Mouse (Mus musculus): ENCODE results near the gene Tmub2. TPM values are rescaled to one million over a fixed set of nuclear protein-coding genes. Genes with fewer than 3 reads are reported as not detected.
A peak's percentile ranks its signal among the peaks of the same experiment; 100 is the strongest.

Gene Tmub2
- polyA plus RNA-seq, 1 experiment from 2014 or later: 46.5 TPM

DNA sequence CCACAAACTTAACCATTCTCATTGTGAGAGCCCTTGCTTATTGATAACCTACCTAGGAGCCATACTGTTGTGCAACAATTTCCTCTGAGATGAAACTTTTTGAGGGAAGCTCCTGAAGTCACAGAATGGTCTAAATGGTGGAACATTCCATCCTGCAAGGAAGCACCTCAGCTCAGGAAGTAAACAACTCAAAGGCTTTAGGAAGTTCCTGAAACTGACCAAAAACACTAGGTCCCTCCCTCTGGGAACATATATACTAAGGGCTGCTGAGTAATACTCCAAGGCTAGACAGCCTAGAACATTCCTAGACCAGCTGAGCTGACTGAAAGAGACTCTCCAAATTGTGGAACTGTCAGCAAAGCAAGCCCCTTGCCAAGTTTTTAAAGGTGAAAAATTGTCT is 48.3 kb downstream of the Tmub2 start:
- H3K9me3 ChIP-seq (ENCODE audit: control insufficient read depth, low read length): no peaks in the 10 kb centered on the region
- no peak overlapping the region for H3K27ac ChIP-seq (replicated peaks in 1 of 2; ENCODE audit: control insufficient read depth in 1 of 2, insufficient read depth in 1 of 2, low read depth in 2 of 2, low read length in 2 of 2)
- ATAC-seq (ENCODE audit: insufficient number of reproducible peaks, insufficient read depth, low FRiP score, low read depth): no peak
- no peaks in the 10 kb centered on the region for H3K36me3 ChIP-seq (ENCODE audit: control insufficient read depth, insufficient read depth, low read length)
- H3K4me2 ChIP-seq (ENCODE audit: low read length): no peak overlapping the region
- H3K4me1 ChIP-seq (ENCODE audit: control insufficient read depth in 2 of 2, insufficient read depth in 2 of 2, low read length in 2 of 2): peaks cover 2 to 6% of the 10 kb centered on the region in 2 experiments; a peak in 2 of 4 replicates
- H3K9ac ChIP-seq (ENCODE audit: low read length): no peak overlapping the region
- no peak overlapping the region for H3K4me3 ChIP-seq (ENCODE audit: control insufficient read depth in 1 of 2, insufficient read depth in 1 of 2, low read depth in 1 of 2, low read length in 2 of 2)
- H3K27me3 ChIP-seq (ENCODE audit: control insufficient read depth, insufficient read depth, low read length): no peaks in the 10 kb centered on the region

DNA sequence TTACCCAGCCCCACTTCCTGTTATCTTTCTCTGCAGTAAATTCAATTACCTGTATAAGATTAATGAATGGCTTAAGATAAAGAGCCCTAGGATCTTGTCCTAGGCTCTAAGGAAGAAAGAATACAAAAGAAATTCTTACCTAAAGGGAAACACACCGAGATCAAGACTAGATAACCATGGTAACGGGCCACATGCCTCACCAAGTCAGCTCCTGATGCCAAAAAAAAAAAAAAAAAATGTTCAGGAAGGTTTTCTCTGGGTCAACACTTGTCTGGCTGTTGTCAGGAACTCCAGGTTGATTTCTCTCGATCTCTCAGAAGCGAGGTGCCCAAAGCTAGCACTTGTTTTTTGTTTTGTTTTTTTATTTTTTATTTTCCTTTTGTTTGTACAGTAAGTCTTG is 49.3 kb downstream of the Tmub2 start:
- Histone ChIP-seq H3K9me3 (ENCODE audit: control insufficient read depth, low read length) (no peaks in the 10 kb centered on the region), H3K9ac (ENCODE audit: low read length) (no peak overlapping the region), H3K27me3 (ENCODE audit: control insufficient read depth, insufficient read depth, low read length) (no peaks in the 10 kb centered on the region), H3K36me3 (ENCODE audit: control insufficient read depth, insufficient read depth, low read length) (no peaks in the 10 kb centered on the region), H3K4me2 (ENCODE audit: low read length) (no peak overlapping the region), H3K27ac (replicated peaks in 1 of 2; ENCODE audit: control insufficient read depth in 1 of 2, insufficient read depth in 1 of 2, low read depth in 2 of 2, low read length in 2 of 2) (no peak overlapping the region), H3K4me3 (ENCODE audit: control insufficient read depth in 1 of 2, insufficient read depth in 1 of 2, low read depth in 1 of 2, low read length in 2 of 2) (no peak overlapping the region), H3K4me1 (ENCODE audit: control insufficient read depth in 2 of 2, insufficient read depth in 2 of 2, low read length in 2 of 2) (peaks cover 2 to 11% of the 10 kb centered on the region in 2 experiments; a peak in 3 of 4 replicates)
- WGBS: 58% methylated on average over 4 of the region's 4 CpGs
- ATAC-seq (ENCODE audit: insufficient number of reproducible peaks, insufficient read depth, low FRiP score, low read depth): no peak

DNA sequence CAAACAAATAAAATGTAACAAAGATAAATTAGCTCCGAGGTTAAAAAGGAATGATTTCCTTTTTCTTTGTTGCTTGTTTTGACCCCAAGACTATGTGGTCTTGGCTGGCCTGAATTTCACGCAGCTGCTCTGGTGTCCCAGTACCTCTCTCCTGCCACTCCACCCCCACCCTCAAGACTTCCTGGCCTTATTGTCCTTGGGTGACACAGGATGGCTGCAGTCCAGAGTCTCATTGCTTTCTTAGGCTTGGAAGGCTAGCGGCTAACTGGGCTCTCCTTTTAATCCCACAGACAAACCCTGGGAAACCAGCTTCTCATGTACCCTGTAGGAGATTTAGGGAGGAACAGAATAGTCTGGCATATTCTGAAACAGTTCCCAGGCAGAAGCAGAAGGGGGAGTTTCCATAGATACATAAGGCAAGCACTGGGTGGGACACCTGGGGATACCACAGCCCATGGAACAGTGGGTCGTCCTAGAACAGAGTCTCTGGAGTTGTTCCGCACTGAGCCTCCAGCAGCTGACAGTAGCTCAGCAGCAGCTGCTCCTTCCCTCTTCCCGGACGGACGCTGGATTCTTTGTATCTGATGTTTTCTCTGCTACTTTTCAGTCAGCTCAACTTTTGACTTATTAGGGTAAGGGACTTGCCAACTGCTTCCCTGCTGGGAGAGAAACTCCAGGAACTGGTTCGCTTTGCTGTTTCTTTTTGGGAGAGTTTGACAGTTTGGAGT is 50.4 kb downstream of the Tmub2 start:
- no peaks in the 10 kb centered on the region for H3K36me3 ChIP-seq (ENCODE audit: control insufficient read depth, insufficient read depth, low read length)

DNA sequence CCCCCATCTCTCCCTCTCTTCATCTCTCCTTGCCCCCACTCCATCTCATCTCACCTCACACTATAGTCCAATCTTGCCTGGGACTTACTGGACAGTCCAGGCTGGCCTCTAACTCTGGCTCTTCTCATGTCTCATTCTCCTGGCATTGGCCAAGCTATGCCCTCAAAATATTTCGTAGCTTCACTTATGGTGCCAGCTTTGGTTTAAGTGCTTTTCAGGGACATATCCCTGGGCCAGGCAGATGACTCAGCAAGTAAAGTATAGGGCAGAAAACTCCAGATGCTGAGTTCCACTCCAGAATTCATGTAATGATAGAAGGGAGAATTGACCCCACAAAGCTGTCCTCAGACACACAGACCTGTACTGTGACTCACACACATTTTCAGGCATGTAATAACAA is 51.5 kb downstream of the Tmub2 start:
- H3K4me1 ChIP-seq (ENCODE audit: control insufficient read depth in 2 of 2, insufficient read depth in 2 of 2, low read length in 2 of 2): peaks cover 4 to 16% of the 10 kb centered on the region in 2 experiments
- H3K9ac ChIP-seq (ENCODE audit: low read length): no peak overlapping the region
- H3K4me3 ChIP-seq (ENCODE audit: control insufficient read depth in 1 of 2, insufficient read depth in 1 of 2, low read depth in 1 of 2, low read length in 2 of 2): no peak overlapping the region
- ATAC-seq (ENCODE audit: insufficient number of reproducible peaks, insufficient read depth, low FRiP score, low read depth): no peak
- no peaks in the 10 kb centered on the region for H3K9me3 ChIP-seq (ENCODE audit: control insufficient read depth, low read length)
- H3K4me2 ChIP-seq (ENCODE audit: low read length): no peak overlapping the region
- no peaks in the 10 kb centered on the region for H3K36me3 ChIP-seq (ENCODE audit: control insufficient read depth, insufficient read depth, low read length)
- no peak overlapping the region for H3K27ac ChIP-seq (replicated peaks in 1 of 2; ENCODE audit: control insufficient read depth in 1 of 2, insufficient read depth in 1 of 2, low read depth in 2 of 2, low read length in 2 of 2)
- WGBS: 72% methylated on average over 1 of the region's 1 CpGs
- no peaks in the 10 kb centered on the region for H3K27me3 ChIP-seq (ENCODE audit: control insufficient read depth, insufficient read depth, low read length)

More for the DNA sequence above, 50.4 kb downstream of the Tmub2 start:
- no peaks in the 10 kb centered on the region for H3K9me3 ChIP-seq (ENCODE audit: control insufficient read depth, low read length)
- H3K4me3 ChIP-seq (ENCODE audit: control insufficient read depth in 1 of 2, insufficient read depth in 1 of 2, low read depth in 1 of 2, low read length in 2 of 2): no peak overlapping the region
- ATAC-seq (ENCODE audit: insufficient number of reproducible peaks, insufficient read depth, low FRiP score, low read depth): no peak
- peaks cover 4 to 16% of the 10 kb centered on the region in 2 experiments for H3K4me1 ChIP-seq (ENCODE audit: control insufficient read depth in 2 of 2, insufficient read depth in 2 of 2, low read length in 2 of 2)
- H3K9ac ChIP-seq (ENCODE audit: low read length): 0 out of 2 replicates have a peak overlapping the region, but pooled peaks have one; percentile 30
- WGBS: 30% methylated on average over 9 of the region's 9 CpGs
- 0 out of 2 replicates have a peak overlapping the region, but pooled peaks have one; percentile 13 for H3K4me2 ChIP-seq (ENCODE audit: low read length)
- H3K27me3 ChIP-seq (ENCODE audit: control insufficient read depth, insufficient read depth, low read length): no peaks in the 10 kb centered on the region
- peak overlapping the region in 1 of 2 experiments; percentile 37; a peak in 2 of 4 replicates for H3K27ac ChIP-seq (replicated peaks in 1 of 2; ENCODE audit: control insufficient read depth in 1 of 2, insufficient read depth in 1 of 2, low read depth in 2 of 2, low read length in 2 of 2)

DNA sequence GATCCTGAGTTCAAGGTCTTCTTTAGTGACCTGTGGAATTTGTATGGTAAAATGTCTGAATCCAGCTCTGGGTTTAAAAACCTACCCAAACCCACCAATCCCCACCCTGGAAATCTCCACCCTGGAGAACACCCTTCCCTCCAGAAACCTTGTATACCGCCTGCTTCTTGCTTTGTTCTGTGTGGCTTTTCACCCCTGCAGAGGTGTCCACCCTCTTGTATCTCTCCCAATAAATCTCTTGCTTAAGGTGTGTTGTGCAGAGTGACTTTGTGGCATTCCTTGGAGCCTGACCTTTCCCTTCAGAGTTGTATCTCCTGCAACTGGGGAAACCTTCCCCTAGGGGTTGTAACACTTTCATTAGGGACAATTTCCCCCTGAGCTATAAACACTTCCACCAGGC is 53.2 kb downstream of the Tmub2 start:
- Histone ChIP-seq H3K4me3 (ENCODE audit: control insufficient read depth in 1 of 2, insufficient read depth in 1 of 2, low read depth in 1 of 2, low read length in 2 of 2) (no peak overlapping the region), H3K27me3 (ENCODE audit: control insufficient read depth, insufficient read depth, low read length) (no peaks in the 10 kb centered on the region), H3K4me2 (ENCODE audit: low read length) (no peak overlapping the region), H3K9me3 (ENCODE audit: control insufficient read depth, low read length) (no peaks in the 10 kb centered on the region), H3K4me1 (ENCODE audit: control insufficient read depth in 2 of 2, insufficient read depth in 2 of 2, low read length in 2 of 2) (peaks cover 4 to 16% of the 10 kb centered on the region in 2 experiments), H3K36me3 (ENCODE audit: control insufficient read depth, insufficient read depth, low read length) (no peaks in the 10 kb centered on the region), H3K9ac (ENCODE audit: low read length) (no peak overlapping the region), H3K27ac (replicated peaks in 1 of 2; ENCODE audit: control insufficient read depth in 1 of 2, insufficient read depth in 1 of 2, low read depth in 2 of 2, low read length in 2 of 2) (no peak overlapping the region)
- ATAC-seq (ENCODE audit: insufficient number of reproducible peaks, insufficient read depth, low FRiP score, low read depth): no peak
- 70% methylated on average over 1 of the region's 1 CpGs for WGBS

DNA sequence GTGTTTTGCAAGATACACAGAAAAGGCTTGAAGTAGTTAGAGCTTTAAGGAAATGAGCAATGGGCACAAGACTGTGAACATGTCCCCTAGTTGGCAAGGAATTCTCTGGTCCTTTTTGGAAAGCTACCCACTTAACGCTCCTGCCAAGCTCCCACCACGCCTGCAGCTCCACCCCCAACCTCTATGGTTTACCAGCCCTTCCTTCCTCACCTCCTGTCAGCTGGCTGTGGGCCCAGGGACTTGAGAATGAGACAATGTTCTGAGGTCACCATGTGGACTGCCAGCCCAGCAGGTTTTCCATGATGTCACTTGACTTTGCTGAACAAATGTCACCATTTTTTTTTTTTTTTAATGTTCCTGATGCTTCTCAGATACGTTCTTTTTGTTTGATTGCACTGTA is 53.8 kb downstream of the Tmub2 start:
- peak overlapping the region in 1 of 2 experiments; percentile 69; a peak in 2 of 4 replicates for H3K27ac ChIP-seq (replicated peaks in 1 of 2; ENCODE audit: control insufficient read depth in 1 of 2, insufficient read depth in 1 of 2, low read depth in 2 of 2, low read length in 2 of 2)
- H3K9ac ChIP-seq (ENCODE audit: low read length): no peak overlapping the region
- no peak overlapping the region for H3K4me2 ChIP-seq (ENCODE audit: low read length)
- H3K9me3 ChIP-seq (ENCODE audit: control insufficient read depth, low read length): no peaks in the 10 kb centered on the region
- peaks cover 4 to 16% of the 10 kb centered on the region in 2 experiments for H3K4me1 ChIP-seq (ENCODE audit: control insufficient read depth in 2 of 2, insufficient read depth in 2 of 2, low read length in 2 of 2)
- no peak overlapping the region for H3K4me3 ChIP-seq (ENCODE audit: control insufficient read depth in 1 of 2, insufficient read depth in 1 of 2, low read depth in 1 of 2, low read length in 2 of 2)
- WGBS: 6% methylated on average over 3 of the region's 3 CpGs
- H3K36me3 ChIP-seq (ENCODE audit: control insufficient read depth, insufficient read depth, low read length): no peaks in the 10 kb centered on the region
- ATAC-seq (ENCODE audit: insufficient number of reproducible peaks, insufficient read depth, low FRiP score, low read depth): peak; percentile 85
- no peaks in the 10 kb centered on the region for H3K27me3 ChIP-seq (ENCODE audit: control insufficient read depth, insufficient read depth, low read length)
